Mouse (Mus musculus) erythroblast, embryonic 14.5 days (primary cell): Measurements from ENCODE around the gene Nptxr.

Source experiments
- GATA1 ChIP-seq: IDR thresholded peaks from 2 replicates; pipeline ENCODE4 v1.6.1; 2012; ENCODE audit warnings: low read length, inconsistent platforms, mixed read lengths
- TAL1 ChIP-seq: IDR thresholded peaks from 3 replicates; pipeline ENCODE4 v1.6.1; 2012; ENCODE audit warnings: low read length, inconsistent platforms, mixed read lengths

DNA sequence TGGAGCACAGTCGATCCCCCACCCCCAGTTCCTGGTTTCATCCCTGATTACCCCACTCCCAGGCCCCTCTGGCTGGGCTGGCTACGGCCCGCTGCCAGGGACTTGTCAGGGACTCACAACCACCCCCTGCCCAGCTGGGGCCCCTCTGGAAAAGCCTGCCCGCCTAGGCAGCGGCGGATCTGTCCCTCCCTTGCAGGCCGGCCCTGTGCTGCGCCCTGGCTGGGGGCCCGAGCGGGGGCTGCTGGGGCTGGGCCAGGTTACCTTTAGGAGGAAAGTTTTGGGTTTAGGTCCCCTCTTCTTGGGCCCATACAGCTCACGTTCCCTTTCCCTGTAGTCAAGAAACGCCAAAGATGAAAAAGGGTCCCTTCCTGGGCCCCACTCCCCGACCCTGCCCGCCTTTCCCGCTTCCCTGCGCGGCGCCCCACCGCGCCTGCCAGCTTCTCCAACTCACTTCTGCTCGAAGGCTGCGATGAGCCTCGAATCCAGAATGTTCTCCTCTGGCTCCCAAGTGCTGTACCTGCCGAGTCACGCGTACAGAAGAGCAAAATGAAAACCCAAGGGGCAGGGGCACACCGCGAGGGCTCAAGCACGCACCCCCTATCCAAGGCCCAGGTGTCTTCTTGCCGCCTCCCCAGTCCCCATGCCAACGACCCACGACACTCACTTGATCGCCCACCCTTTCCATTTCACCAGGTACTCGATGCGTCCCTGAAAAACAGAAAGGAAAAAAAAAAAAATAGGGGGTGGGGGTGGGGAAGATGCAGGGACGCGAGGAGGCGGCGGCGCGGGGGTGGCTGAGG lies 28.9 kb upstream of the Nptxr start:
- TF ChIP-seq GATA1 (no peak), TAL1 (no peak)
